Mouse (Mus musculus): Measurements from ENCODE around the gene Slc25a26. TPM values are rescaled to one million over a fixed set of nuclear protein-coding genes. Genes with fewer than 3 reads are reported as not detected.

Gene Slc25a26
- polyA plus RNA-seq, 1 experiment from 2014 or later, result 9.3 TPM

DNA sequence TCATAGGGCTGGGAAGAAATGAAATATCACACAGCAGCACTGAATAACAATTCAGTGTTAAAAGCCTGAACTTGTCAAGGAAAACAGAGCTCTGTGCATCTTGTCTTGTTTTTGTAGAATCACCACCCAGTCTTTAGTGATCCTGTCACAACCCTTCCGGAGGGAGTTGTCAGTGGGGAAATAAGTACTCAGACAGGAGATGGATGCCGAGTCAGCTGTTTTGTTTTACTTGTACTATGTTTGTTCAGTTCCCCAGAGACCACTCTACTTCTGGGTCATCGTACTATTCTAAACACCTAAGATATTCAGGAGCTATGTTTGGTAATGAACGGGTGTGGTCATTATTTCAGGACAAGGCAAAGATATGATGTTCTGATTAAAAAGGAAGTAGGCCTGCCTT lies 88.2 kb downstream of the Slc25a26 start:
- ATAC-seq (ENCODE audit: low FRiP score), result no peak
- 88% methylated on average over 4 of the region's 4 CpGs for WGBS
- DNase-seq (ENCODE audit: low spot score), result no peak

GRCm38 (mm10) chr6:94592243-94592642 lies 92.1 kb downstream of the Slc25a26 start:
- no peak for ATAC-seq (ENCODE audit: low FRiP score)
- Histone ChIP-seq H3K36me3 (ENCODE audit: control insufficient read depth, insufficient read depth, low read length) (no peaks in the 10 kb centered on the region), H3K4me3 (ENCODE audit: low read depth, low read length) (no peak overlapping the region), H3K4me2 (replicated peaks; ENCODE audit: low read depth, low read length) (no peak overlapping the region), H3K9ac (ENCODE audit: low read depth, low read length) (no peak overlapping the region), H3K4me1 (replicated peaks; ENCODE audit: control insufficient read depth, insufficient read depth, low read length) (0 out of 2 replicates have a peak, but pooled peaks cover 3% of the 10 kb centered on the region), H3K27me3 (ENCODE audit: control insufficient read depth, insufficient read depth, low read length) (no peaks in the 10 kb centered on the region), H3K27ac (ENCODE audit: low read depth, low read length) (no peak overlapping the region), H3K9me3 (ENCODE audit: control insufficient read depth, low read length) (no peaks in the 10 kb centered on the region)
- DNase-seq (ENCODE audit: low spot score), result peak; percentile 42
- WGBS, result 51% methylated on average over 8 of the region's 8 CpGs

More for the DNA sequence above, 88.2 kb downstream of the Slc25a26 start:
- Histone ChIP-seq H3K9ac (ENCODE audit: low read depth, low read length) (no peak overlapping the region), H3K36me3 (ENCODE audit: control insufficient read depth, insufficient read depth, low read length) (no peaks in the 10 kb centered on the region), H3K4me1 (replicated peaks; ENCODE audit: control insufficient read depth, insufficient read depth, low read length) (0 out of 2 replicates have a peak, but pooled peaks cover 3% of the 10 kb centered on the region), H3K4me2 (replicated peaks; ENCODE audit: low read depth, low read length) (no peak overlapping the region), H3K27ac (ENCODE audit: low read depth, low read length) (no peak overlapping the region), H3K27me3 (ENCODE audit: control insufficient read depth, insufficient read depth, low read length) (no peaks in the 10 kb centered on the region), H3K9me3 (ENCODE audit: control insufficient read depth, low read length) (no peaks in the 10 kb centered on the region), H3K4me3 (ENCODE audit: low read depth, low read length) (no peak overlapping the region)

DNA sequence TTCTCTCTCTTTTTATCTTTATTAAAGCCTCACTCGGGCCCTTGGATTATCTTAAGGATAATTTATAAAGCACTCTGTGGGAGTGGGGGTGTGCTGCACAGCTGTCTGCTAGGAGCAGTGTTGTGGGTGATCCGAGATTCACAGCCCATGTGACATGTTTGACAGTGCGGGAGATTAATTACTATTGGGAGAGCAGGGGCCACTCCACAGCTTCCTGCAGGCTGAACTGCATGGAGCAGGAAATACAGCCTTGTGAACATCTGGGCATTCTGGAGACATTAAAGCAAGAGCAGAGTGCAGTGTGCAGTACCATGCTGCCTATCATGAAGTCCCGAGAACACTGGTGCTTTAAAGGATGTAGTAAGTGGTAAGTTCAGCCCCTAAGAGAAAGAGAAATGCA lies 92.6 kb downstream of the Slc25a26 start:
- ATAC-seq (ENCODE audit: low FRiP score) (peak; percentile 70), DNase-seq (ENCODE audit: low spot score) (no peak)
- Histone ChIP-seq H3K9me3 (ENCODE audit: control insufficient read depth, low read length) (no peaks in the 10 kb centered on the region), H3K4me1 (replicated peaks; ENCODE audit: control insufficient read depth, insufficient read depth, low read length) (0 out of 2 replicates have a peak, but pooled peaks cover 3% of the 10 kb centered on the region), H3K4me3 (ENCODE audit: low read depth, low read length) (no peak overlapping the region), H3K4me2 (replicated peaks; ENCODE audit: low read depth, low read length) (no peak overlapping the region), H3K27ac (ENCODE audit: low read depth, low read length) (no peak overlapping the region), H3K9ac (ENCODE audit: low read depth, low read length) (no peak overlapping the region), H3K36me3 (ENCODE audit: control insufficient read depth, insufficient read depth, low read length) (no peaks in the 10 kb centered on the region), H3K27me3 (ENCODE audit: control insufficient read depth, insufficient read depth, low read length) (no peaks in the 10 kb centered on the region)
- WGBS, result 24% methylated on average over 4 of the region's 4 CpGs

DNA sequence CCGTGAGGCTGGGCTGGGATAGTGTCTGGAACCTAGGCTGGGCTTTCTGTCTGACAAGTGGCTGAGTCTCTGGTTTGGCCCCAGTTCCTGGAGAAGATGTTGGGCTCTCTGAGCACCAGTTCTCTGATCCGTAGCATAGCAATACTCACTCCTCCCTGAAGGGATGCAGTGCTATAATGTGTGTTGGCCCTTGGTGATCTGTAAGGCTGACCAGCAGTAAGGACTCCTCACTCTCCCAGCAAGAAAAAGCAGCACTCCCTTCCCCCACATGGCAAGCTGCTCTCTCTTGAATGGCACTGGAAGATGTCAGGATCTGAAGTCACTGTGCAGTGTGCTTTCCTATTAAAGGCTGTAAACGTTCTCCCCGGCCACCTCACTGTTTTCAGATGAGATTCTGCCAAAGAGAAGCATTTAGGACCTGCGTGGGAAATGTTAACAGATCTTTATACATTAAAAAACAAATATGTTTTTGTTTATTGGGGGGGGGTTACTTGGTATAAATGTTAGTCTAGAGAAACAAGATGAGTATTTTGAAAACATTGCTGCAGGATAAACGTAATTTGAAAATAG lies 94.0 kb downstream of the Slc25a26 start:
- Histone ChIP-seq H3K4me2 (replicated peaks; ENCODE audit: low read depth, low read length) (no peak overlapping the region), H3K9ac (ENCODE audit: low read depth, low read length) (no peak overlapping the region), H3K27ac (ENCODE audit: low read depth, low read length) (no peak overlapping the region), H3K4me1 (replicated peaks; ENCODE audit: control insufficient read depth, insufficient read depth, low read length) (0 out of 2 replicates have a peak, but pooled peaks cover 3% of the 10 kb centered on the region), H3K9me3 (ENCODE audit: control insufficient read depth, low read length) (no peaks in the 10 kb centered on the region), H3K36me3 (ENCODE audit: control insufficient read depth, insufficient read depth, low read length) (no peaks in the 10 kb centered on the region), H3K27me3 (ENCODE audit: control insufficient read depth, insufficient read depth, low read length) (no peaks in the 10 kb centered on the region), H3K4me3 (ENCODE audit: low read depth, low read length) (no peak overlapping the region)
- WGBS, result 78% methylated on average over 6 of the region's 6 CpGs
- ATAC-seq (ENCODE audit: low FRiP score), result no peak
- no peak for DNase-seq (ENCODE audit: low spot score)

- Histone ChIP-seq H3K4me3 (ENCODE audit: low read depth, low read length) (no peak overlapping the region), H3K27ac (ENCODE audit: low read depth, low read length) (no peak overlapping the region), H3K36me3 (ENCODE audit: control insufficient read depth, insufficient read depth, low read length) (no peaks in the 10 kb centered on the region), H3K9ac (ENCODE audit: low read depth, low read length) (no peak overlapping the region), H3K4me1 (replicated peaks; ENCODE audit: control insufficient read depth, insufficient read depth, low read length) (0 out of 2 replicates have a peak, but pooled peaks cover 3% of the 10 kb centered on the region), H3K4me2 (replicated peaks; ENCODE audit: low read depth, low read length) (no peak overlapping the region), H3K9me3 (ENCODE audit: control insufficient read depth, low read length) (no peaks in the 10 kb centered on the region), H3K27me3 (ENCODE audit: control insufficient read depth, insufficient read depth, low read length) (no peaks in the 10 kb centered on the region)
- DNase-seq (ENCODE audit: low spot score), result no peak
- WGBS, result 76% methylated on average over 11 of the region's 11 CpGs
- no peak for ATAC-seq (ENCODE audit: low FRiP score)
These were observed 94.6 kb downstream of the Slc25a26 start for GRCm38 (mm10) chr6:94594711-94595110.

DNA sequence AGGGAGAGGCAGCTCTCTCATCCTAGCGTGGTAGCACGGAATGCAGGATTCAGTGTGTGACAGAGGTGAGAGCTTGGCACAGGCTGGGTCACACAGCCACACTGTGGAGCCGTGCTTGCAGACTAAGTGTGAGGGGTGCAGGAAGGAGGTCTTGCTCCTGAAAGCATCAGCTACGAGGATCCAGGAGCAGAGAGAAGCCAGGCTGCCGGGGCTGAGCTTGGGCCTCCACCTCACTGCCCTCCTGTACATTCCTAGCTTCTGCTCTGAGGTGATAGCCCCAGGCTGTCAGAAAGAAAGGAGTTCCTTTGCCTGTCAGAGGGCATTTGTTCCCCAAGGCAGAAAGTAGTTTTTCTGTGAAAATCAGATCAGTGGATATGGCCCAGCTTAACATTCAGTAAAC lies 95.1 kb downstream of the Slc25a26 start:
- 0 out of 2 replicates have a peak, but pooled peaks cover 3% of the 10 kb centered on the region for H3K4me1 ChIP-seq (replicated peaks; ENCODE audit: control insufficient read depth, insufficient read depth, low read length)
- ATAC-seq (ENCODE audit: low FRiP score) (no peak), DNase-seq (ENCODE audit: low spot score) (no peak)
- 74% methylated on average over 5 of the region's 5 CpGs for WGBS
- no peak overlapping the region for H3K27ac ChIP-seq (ENCODE audit: low read depth, low read length)
- no peak overlapping the region for H3K4me3 ChIP-seq (ENCODE audit: low read depth, low read length)
- H3K9me3 ChIP-seq (ENCODE audit: control insufficient read depth, low read length), result no peaks in the 10 kb centered on the region
- no peak overlapping the region for H3K4me2 ChIP-seq (replicated peaks; ENCODE audit: low read depth, low read length)
- no peaks in the 10 kb centered on the region for H3K27me3 ChIP-seq (ENCODE audit: control insufficient read depth, insufficient read depth, low read length)
- H3K36me3 ChIP-seq (ENCODE audit: control insufficient read depth, insufficient read depth, low read length), result no peaks in the 10 kb centered on the region
- no peak overlapping the region for H3K9ac ChIP-seq (ENCODE audit: low read depth, low read length)

- WGBS, result 89% methylated on average over 14 of the region's 14 CpGs
- no peak overlapping the region for H3K27ac ChIP-seq (ENCODE audit: low read depth, low read length)
- no peak for ATAC-seq (ENCODE audit: low FRiP score)
These were observed 96.1 kb downstream of the Slc25a26 start for GRCm38 (mm10) chr6:94596051-94596760.

DNA sequence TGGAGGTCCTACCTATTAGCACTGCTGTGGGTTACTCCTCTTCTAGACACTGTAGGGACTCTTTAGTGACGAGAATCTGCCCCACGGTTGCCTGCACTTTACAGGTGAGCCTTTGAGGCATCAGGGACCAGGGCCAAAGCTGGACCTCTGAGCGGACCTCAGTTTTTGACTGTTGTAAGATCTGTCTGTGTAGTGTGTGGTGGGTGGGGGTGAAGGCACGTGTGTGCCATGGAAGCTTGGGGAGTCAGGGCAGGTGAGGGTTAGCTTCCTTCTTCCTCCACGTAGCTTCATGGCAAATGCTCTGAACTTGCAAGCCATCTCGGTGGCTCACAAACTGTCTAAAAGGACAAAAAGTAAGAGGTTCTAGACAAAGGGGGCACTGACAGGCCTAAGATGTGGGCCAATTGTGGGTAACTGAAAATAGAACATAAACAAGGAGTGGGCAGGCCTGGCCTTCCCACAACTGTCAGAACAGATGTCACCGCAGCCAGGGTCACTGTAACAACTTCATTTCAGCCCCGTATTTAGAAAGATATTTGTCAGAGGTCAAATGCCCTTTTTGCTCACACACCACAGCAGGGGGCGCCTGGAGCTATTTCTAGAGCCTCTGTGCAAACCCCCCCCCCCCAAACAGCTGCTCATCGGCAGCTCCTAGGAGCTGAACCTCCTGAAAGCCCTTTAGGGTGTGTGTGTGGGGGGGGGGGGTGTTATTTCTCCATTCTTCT lies 96.8 kb downstream of the Slc25a26 start:
- H3K9me3 ChIP-seq (ENCODE audit: control insufficient read depth, low read length), result no peaks in the 10 kb centered on the region
- H3K27me3 ChIP-seq (ENCODE audit: control insufficient read depth, insufficient read depth, low read length), result no peaks in the 10 kb centered on the region
- WGBS, result 65% methylated on average over 10 of the region's 10 CpGs
- DNase-seq (ENCODE audit: low spot score) (peak; percentile 51), ATAC-seq (ENCODE audit: low FRiP score) (no peak)
- no peak overlapping the region for H3K27ac ChIP-seq (ENCODE audit: low read depth, low read length)
- H3K4me2 ChIP-seq (replicated peaks; ENCODE audit: low read depth, low read length), result no peak overlapping the region
- no peaks in the 10 kb centered on the region for H3K36me3 ChIP-seq (ENCODE audit: control insufficient read depth, insufficient read depth, low read length)
- H3K4me1 ChIP-seq (replicated peaks; ENCODE audit: control insufficient read depth, insufficient read depth, low read length), result 0 out of 2 replicates have a peak, but pooled peaks cover 3% of the 10 kb centered on the region
- H3K4me3 ChIP-seq (ENCODE audit: low read depth, low read length), result no peak overlapping the region
- H3K9ac ChIP-seq (ENCODE audit: low read depth, low read length), result no peak overlapping the region

More at GRCm38 (mm10) chr6:94596051-94596760, 96.1 kb downstream of the Slc25a26 start:
- Histone ChIP-seq H3K9me3 (ENCODE audit: control insufficient read depth, low read length) (no peaks in the 10 kb centered on the region), H3K36me3 (ENCODE audit: control insufficient read depth, insufficient read depth, low read length) (no peaks in the 10 kb centered on the region), H3K4me1 (replicated peaks; ENCODE audit: control insufficient read depth, insufficient read depth, low read length) (0 out of 2 replicates have a peak, but pooled peaks cover 3% of the 10 kb centered on the region), H3K4me2 (replicated peaks; ENCODE audit: low read depth, low read length) (no peak overlapping the region), H3K27me3 (ENCODE audit: control insufficient read depth, insufficient read depth, low read length) (no peaks in the 10 kb centered on the region), H3K4me3 (ENCODE audit: low read depth, low read length) (no peak overlapping the region), H3K9ac (ENCODE audit: low read depth, low read length) (no peak overlapping the region)
- DNase-seq (ENCODE audit: low spot score), result no peak

Measured in hindbrain, embryonic 11.5 days (tissue).